ENCODE assay signal across 8 mouse cellular contexts in the genomic region with DNA sequence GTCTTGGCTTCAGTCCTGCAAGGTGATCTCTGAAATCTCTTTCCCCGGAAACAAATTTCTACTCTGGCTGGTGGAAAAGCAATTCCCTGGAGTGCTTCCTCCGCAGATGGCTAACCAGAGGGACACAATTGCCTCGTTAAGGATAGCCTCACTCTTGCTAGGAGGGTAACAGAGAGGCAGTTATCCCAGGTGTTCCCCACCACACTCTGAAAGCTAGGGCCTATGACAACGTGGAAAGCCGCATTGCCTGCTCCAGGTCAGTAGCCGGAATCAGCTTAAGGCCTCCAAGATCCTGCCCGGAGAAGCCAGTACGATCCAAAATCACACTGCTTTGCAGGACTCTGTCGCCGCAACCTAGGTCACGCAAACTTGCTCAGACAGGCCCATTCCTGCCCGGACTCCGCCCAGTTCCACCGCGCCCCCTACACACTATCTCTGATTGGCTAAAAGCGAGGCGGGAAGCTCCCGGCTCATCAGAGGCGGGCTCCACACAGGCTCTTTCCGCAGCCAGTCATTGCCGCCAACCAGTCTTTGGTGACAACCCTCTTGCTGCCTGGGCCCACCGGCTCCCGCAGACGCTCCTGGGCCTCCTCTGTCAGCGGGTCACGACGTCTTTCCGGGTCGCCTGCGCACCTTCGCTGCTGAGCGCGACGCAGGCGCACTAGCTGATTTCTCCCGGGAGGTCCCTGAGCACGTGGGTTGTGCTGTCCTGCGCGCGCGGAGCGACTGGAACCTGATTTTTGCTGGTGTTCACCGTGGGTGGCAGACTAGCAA. TPM values are rescaled to one million over a fixed set of nuclear protein-coding genes. Genes with fewer than 3 reads are reported as not detected.
DNase-seq lines count a peak whose midpoint lies in the region; ATAC-seq and TF ChIP-seq lines count a peak whose summit lies in the region.

Gene Mthfd1 (plus strand): TSS at position 574 of the 774 bp plus-strand sequence.

- H3K9ac ChIP-seq in forebrain, embryonic 12.5 days = peak within 1 kb of the TSS; percentile 66
- peak within 1 kb of the TSS; percentile 64 for H3K9ac ChIP-seq in heart, postnatal 0 days (replicated peaks; ENCODE audit: low read depth, low read length)
- H3K9ac ChIP-seq in liver, embryonic 16.5 days (ENCODE audit: low read depth, low read length) = peak within 1 kb of the TSS; percentile 78
- H3K9ac ChIP-seq in neural tube, embryonic 13.5 days = peak within 1 kb of the TSS; percentile 78

- WGBS in forebrain, embryonic 12.5 days = 2% methylated on average over 43 of the region's 43 CpGs
- 1% methylated on average over 43 of the region's 43 CpGs for WGBS in heart, postnatal 0 days
- WGBS in liver, embryonic 16.5 days (ENCODE audit: insufficient replicate concordance) = 2% methylated on average over 43 of the region's 43 CpGs
- WGBS in neural tube, embryonic 13.5 days = 2% methylated on average over 43 of the region's 43 CpGs

- peaks cover 71% of the 10 kb centered on the region for H3K4me1 ChIP-seq in E14TG2a.4 (replicated peaks; ENCODE audit: low read depth, low read length)
- peaks cover 11% of the 10 kb centered on the region for H3K4me1 ChIP-seq in forebrain, embryonic 12.5 days
- peaks cover 8% of the 10 kb centered on the region for H3K4me1 ChIP-seq in heart, postnatal 0 days (ENCODE audit: control insufficient read depth, insufficient read depth)
- peaks cover 24% of the 10 kb centered on the region for H3K4me1 ChIP-seq in liver, embryonic 16.5 days (ENCODE audit: control insufficient read depth, low read depth, low read length)
- H3K4me1 ChIP-seq in neural tube, embryonic 13.5 days (replicated peaks) = peaks cover 19% of the 10 kb centered on the region
- peaks cover 16% of the 10 kb centered on the region for H3K4me1 ChIP-seq in testis, adult 2 months (ENCODE audit: control insufficient read depth, insufficient read depth, low read length)

- peak within 1 kb of the TSS; percentile 97 for H3K4me3 ChIP-seq in E14TG2a.4 (replicated peaks; ENCODE audit: low read length)
- H3K4me3 ChIP-seq in forebrain, embryonic 12.5 days (replicated peaks) = peak within 1 kb of the TSS; percentile 58
- H3K4me3 ChIP-seq in heart, postnatal 0 days (ENCODE audit: low read depth, low read length) = peak within 1 kb of the TSS; percentile 56
- peak within 1 kb of the TSS; percentile 78 for H3K4me3 ChIP-seq in liver, embryonic 16.5 days (ENCODE audit: low read depth, low read length)
- peak within 1 kb of the TSS; percentile 62 for H3K4me3 ChIP-seq in neural tube, embryonic 13.5 days
- H3K4me3 ChIP-seq in testis, adult 2 months (ENCODE audit: control insufficient read depth, low read depth, low read length) = peak within 1 kb of the TSS; percentile 96

- H3K9me3 ChIP-seq in E14TG2a.4 (ENCODE audit: low read length) = no peaks in the 10 kb centered on the region
- H3K9me3 ChIP-seq in forebrain, embryonic 12.5 days = no peaks in the 10 kb centered on the region
- no peaks in the 10 kb centered on the region for H3K9me3 ChIP-seq in heart, postnatal 0 days (replicated peaks; ENCODE audit: control insufficient read depth, low read length)
- no peaks in the 10 kb centered on the region for H3K9me3 ChIP-seq in liver, embryonic 16.5 days (replicated peaks; ENCODE audit: control insufficient read depth, low read length)
- no peaks in the 10 kb centered on the region for H3K9me3 ChIP-seq in neural tube, embryonic 13.5 days

- peak; percentile 59; the same call in 1 of the 2 replicates for TF ChIP-seq POLR2A in testis, adult 2 months (IDR thresholded peaks at IDR 0.05; ENCODE audit: control insufficient read depth, low read depth, low read length)

- no peak for TF ChIP-seq EP300 in heart, postnatal 0 days (IDR thresholded peaks at IDR 0.05; ENCODE audit: low read depth)

- no peaks in the 10 kb centered on the region for H3K27me3 ChIP-seq in E14TG2a.4 (ENCODE audit: insufficient read depth, low read length)
- H3K27me3 ChIP-seq in forebrain, embryonic 12.5 days = peaks cover 4% of the 10 kb centered on the region; the same call in 1 of the 2 replicates
- H3K27me3 ChIP-seq in heart, postnatal 0 days (ENCODE audit: control insufficient read depth, insufficient read depth, low read length) = no peaks in the 10 kb centered on the region
- H3K27me3 ChIP-seq in liver, embryonic 16.5 days (ENCODE audit: control insufficient read depth, insufficient read depth, low read depth, low read length) = no peaks in the 10 kb centered on the region
- peaks cover 11% of the 10 kb centered on the region for H3K27me3 ChIP-seq in neural tube, embryonic 13.5 days
- H3K27me3 ChIP-seq in testis, adult 2 months (ENCODE audit: control insufficient read depth, insufficient read depth, low read length) = no peaks in the 10 kb centered on the region

- no peak for TF ChIP-seq CTCF in E14TG2a.4 (conservative IDR thresholded peaks at IDR 0.05; ENCODE audit: low read length)
- no peak for TF ChIP-seq CTCF in heart, postnatal 0 days (IDR thresholded peaks at IDR 0.05; ENCODE audit: low read depth)
- no peak for TF ChIP-seq CTCF in testis, adult 2 months (IDR thresholded peaks at IDR 0.05; ENCODE audit: control insufficient read depth, insufficient read depth, insufficient replicate concordance, low read depth, low read length)

- peak; percentile 93 for DNase-seq in c-Kit-positive CD71-positive TER-119-positive erythroid progenitor cells, embryonic 14.5 days (ENCODE audit: low spot score)
- DNase-seq in heart, postnatal 0 days (ENCODE audit: low spot score) = peak; percentile 98
- peak; percentile 90 to 96 for DNase-seq in kidney, postnatal 4 days

- H3K36me3 ChIP-seq in E14TG2a.4 (ENCODE audit: insufficient read depth, low read length) = peaks cover 24% of the 10 kb centered on the region
- H3K36me3 ChIP-seq in forebrain, embryonic 12.5 days (replicated peaks) = no peaks in the 10 kb centered on the region
- no peaks in the 10 kb centered on the region for H3K36me3 ChIP-seq in heart, postnatal 0 days (replicated peaks; ENCODE audit: control insufficient read depth, insufficient read depth, low read length)
- H3K36me3 ChIP-seq in liver, embryonic 16.5 days (ENCODE audit: control insufficient read depth, insufficient read depth) = no peaks in the 10 kb centered on the region
- no peaks in the 10 kb centered on the region for H3K36me3 ChIP-seq in neural tube, embryonic 13.5 days
- no peaks in the 10 kb centered on the region for H3K36me3 ChIP-seq in testis, adult 2 months (ENCODE audit: control insufficient read depth, insufficient read depth, low read length)

- peak within 1 kb of the TSS; percentile 69; the same call in 1 of the 2 replicates for H3K27ac ChIP-seq in forebrain, embryonic 12.5 days
- H3K27ac ChIP-seq in heart, postnatal 0 days (ENCODE audit: low read depth) = peak within 1 kb of the TSS; percentile 94
- peak within 1 kb of the TSS; percentile 87 for H3K27ac ChIP-seq in liver, embryonic 16.5 days (ENCODE audit: low read length)
- peak within 1 kb of the TSS; percentile 81 for H3K27ac ChIP-seq in neural tube, embryonic 13.5 days (replicated peaks)
- H3K27ac ChIP-seq in testis, adult 2 months (ENCODE audit: control insufficient read depth, insufficient read depth, low read depth, low read length) = peak within 1 kb of the TSS; percentile 93

- ATAC-seq in forebrain, embryonic 12.5 days (ENCODE audit: low FRiP score) = peak; percentile 100
- ATAC-seq in heart, postnatal 0 days (ENCODE audit: insufficient read depth, low read depth) = peak; percentile 99
- peak; percentile 98 for ATAC-seq in liver, embryonic 16.5 days (ENCODE audit: low read depth)
- ATAC-seq in neural tube, embryonic 13.5 days (ENCODE audit: low read depth) = peak; percentile 99

- H3K4me2 ChIP-seq in forebrain, embryonic 12.5 days = peak within 1 kb of the TSS; percentile 94
- peak within 1 kb of the TSS; percentile 77 for H3K4me2 ChIP-seq in heart, postnatal 0 days (ENCODE audit: low read depth, low read length)
- H3K4me2 ChIP-seq in liver, embryonic 16.5 days (ENCODE audit: low read depth, low read length) = peak within 1 kb of the TSS; percentile 99
- H3K4me2 ChIP-seq in neural tube, embryonic 13.5 days = peak within 1 kb of the TSS; percentile 75

RNA-seq across cellular contexts. Expression of gene Mthfd1, which starts in this region (rescaled TPM):
- 64.0 and 67.6 TPM in 2 replicates for polyA plus RNA-seq in forebrain, embryonic 12.5 days (2016; fragmentation: Nextera tagmentation; extraction: Ambion mirVana)
- total RNA-seq in heart, postnatal 0 days (2014; rRNA removed; ENCODE audit: low replicate concordance) = 18.3 and 23.8 TPM in 2 replicates
- polyA plus RNA-seq in heart, postnatal 0 days (2015; fragmentation: Nextera tagmentation; extraction: Ambion mirVana) = 20.8 and 23.8 TPM in 2 replicates
- 100 and 102 TPM in 2 replicates for polyA plus RNA-seq in liver, embryonic 16.5 days (2015; fragmentation: Nextera tagmentation; extraction: Ambion mirVana)
- 23.1 and 25.5 TPM in 2 replicates for polyA plus RNA-seq in neural tube, embryonic 13.5 days (2015; fragmentation: Nextera tagmentation; extraction: Ambion mirVana)
- 6.1 and 7.5 TPM in 2 replicates for polyA plus RNA-seq in testis, adult 2 months (2012; rRNA removed)

Comparison
In these comparisons a context has a peak if more than half of its experiments do, and no peak if none do; other contexts are left out.
1. Peak in every context shown above with its lines: DNase-seq, ATAC-seq, H3K4me3 ChIP-seq and H3K27ac ChIP-seq.